Mouse (Mus musculus) spleen, postnatal 36 days (tissue): Measurements from ENCODE around the gene Chpf2.
A peak's percentile ranks its signal among the peaks of the same experiment; 100 is the strongest.
"Not testable (repeated sequence)": the region's sequence is repeated elsewhere in the genome, so short reads cannot be mapped to it uniquely, and the experiment has no call there.

Source experiments
- DNase-seq, 2 experiments: peaks; one replicate each; pipeline ENCODE4 v3.0.0; 2022; ENCODE audit warnings: low spot score in 2 of 2, mixed read lengths in 1 of 2

The Chpf2 gene

DNA sequence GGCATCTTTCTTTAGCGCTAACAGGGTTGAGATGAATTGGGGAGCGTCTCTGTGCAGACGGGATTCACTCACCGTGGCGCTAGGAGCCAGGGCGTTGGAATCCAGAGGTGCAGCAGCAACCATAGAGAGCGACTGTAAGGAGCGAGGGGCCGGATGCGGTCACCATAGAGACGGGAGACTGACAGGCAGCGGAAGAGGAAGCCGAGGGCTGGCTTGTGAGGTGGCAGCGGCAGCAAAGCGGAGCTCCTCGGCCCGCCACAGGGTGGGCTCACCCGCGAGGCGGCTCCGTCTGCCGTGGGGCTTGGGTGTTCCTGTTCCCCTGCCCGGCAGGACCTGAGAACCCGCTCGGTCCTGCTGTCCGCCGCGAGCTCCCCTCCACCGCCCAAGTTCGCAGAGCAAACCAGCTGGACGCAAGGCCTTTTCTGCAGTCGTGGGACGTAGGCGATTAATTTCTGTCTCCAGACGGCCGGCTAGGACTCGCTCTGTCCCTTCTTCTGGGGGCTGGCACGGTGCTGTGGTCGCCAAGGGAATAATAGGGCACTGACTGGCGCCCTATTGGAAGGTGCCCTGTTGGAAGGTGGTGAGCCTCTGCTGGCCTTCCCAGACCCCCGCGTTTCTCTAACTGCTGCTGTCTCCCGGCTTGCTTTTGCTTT, at the start of gene Chpf2:
TSS of gene Chpf2 (plus strand) at position 195 of the 653 bp plus-strand sequence.
- peak; percentile 82 to 85 for DNase-seq

DNA sequence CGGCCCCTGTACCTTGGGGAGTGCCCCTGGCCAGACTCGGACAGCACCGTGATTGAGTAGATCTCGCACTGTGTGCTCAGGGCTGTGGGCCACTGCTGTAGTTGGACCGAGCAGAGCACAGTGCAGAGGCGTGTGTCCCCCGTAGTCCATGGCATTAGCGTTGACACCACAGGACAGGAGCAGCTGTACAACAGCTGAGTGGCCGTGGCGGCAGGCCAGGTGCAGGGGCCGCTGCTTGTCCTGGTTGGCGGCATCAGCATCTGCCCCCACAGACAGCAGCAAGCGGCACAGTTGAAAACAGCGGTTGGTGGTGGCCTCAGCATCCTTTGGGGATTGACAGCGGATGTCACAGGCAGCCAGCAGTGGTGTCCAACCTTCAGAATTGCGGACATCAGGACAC, 48.9 kb upstream of the Chpf2 start:
- DNase-seq: no peak

DNA sequence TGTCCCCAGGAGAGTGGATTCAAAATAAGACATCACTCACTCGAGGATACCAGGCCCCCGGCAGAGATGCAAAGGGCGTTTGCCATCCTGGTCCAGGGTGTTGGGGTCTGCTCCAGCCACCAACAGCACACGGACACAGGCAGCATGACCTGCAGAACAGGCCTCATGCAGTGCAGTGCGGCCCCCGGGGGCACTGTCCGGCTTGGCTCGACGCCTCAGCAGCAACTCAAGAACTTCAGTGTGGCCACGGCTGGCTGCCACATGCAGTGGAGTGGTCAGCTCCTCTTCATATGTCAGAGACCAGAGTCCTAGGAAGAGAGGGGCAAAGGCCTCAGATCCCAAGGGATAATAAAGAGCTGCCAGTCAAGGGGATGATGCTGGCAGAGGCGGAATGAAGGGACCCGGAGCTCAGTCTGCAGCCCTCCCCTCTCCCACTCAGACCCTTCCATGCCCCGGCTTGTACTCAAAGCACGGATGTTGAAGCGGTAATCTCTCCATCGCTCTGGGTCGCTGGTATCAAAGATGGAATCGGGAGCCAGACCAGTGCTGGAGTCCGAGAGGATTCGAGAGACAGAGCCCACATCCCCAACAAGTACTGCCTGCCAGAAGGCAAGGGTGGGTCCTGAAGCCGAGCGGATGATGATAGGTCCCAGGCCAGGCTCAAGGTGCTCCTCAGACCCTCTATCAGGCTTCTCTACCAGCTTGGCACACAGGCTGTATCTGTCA, 46.8 kb upstream of the Chpf2 start:
- DNase-seq: no peak

DNA sequence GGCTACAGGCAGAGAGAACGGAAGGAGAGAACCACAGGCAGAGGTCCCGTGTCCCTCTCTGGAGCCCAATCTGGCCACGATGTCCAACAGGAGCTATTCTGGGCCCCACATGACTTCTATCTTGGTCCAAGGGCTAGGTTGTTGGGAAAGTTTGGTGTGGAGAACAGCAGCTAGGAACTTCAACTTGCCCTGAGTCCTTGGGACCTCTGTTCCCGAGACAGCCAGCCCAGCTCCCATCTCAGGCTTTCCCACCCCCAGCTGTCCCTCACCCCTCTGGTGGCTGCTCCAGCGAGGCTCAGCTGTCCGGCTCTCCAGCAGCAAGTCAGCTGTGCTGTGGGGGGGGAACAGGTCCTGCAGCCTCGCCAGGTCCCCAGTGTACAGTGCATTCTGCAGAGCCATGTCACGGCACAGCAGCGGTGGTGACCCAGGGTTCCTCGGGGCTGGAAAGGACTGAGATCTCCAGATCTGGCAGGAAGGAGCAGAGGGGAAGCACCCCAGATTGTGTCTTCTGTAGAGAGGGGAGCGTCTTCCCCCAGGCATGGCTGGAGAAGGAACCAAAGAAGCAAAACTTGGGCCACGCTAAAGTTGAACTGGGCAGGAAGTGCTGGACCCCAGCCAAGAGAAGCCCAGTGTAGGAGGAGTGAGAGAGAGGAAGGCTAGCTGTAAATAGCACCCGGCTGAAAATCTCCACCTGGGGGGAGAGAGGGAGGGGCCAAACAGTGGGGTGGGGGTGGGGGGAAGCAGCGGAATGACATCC, 46.0 kb upstream of the Chpf2 start, which contains the start of gene Asb10:
TSS of gene Asb10 (minus strand) at position 592 of the 757 bp plus-strand sequence.
- DNase-seq: peak; percentile 20 to 38

DNA sequence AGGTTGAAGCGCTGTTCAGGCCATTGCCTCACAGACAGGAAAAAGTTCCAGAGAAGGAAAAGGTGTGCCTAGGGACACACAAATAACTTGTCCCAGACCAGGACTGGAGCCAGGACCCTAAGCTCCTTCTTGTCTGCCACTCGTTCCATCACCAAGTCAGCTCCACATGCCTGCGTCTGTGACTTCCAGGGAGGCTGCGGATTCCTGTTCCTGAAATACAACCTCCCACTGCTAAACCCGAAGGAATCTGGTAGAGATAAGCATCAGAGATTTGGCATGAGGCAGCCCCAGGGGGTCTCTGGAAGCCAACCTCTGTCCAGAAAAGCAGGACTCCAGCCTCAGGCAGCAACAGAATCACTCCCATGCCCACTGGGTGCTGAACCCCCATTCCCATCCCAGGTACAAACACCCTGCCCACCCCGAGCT, 45.4 kb upstream of the Chpf2 start:
- DNase-seq: no peak

DNA sequence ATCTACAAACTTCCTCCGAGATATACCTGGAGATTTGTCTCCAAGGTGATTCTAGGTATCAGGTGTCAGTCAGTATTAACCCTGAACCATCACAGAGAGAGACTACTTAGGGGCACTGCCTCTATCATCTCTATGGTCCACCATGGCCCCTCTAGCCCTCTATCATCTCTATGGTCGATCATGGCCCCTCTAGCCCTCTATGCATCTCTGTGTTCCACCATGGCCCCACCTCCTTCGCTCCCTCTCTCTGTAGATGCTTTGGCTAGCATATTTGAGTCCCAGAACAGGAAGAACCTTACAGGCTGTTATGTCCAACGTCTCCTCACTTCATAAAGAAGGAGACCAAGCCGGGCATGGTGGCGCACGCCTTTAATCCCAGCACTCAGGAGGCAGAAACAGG, 43.9 kb upstream of the Chpf2 start:
- DNase-seq: no peak

DNA sequence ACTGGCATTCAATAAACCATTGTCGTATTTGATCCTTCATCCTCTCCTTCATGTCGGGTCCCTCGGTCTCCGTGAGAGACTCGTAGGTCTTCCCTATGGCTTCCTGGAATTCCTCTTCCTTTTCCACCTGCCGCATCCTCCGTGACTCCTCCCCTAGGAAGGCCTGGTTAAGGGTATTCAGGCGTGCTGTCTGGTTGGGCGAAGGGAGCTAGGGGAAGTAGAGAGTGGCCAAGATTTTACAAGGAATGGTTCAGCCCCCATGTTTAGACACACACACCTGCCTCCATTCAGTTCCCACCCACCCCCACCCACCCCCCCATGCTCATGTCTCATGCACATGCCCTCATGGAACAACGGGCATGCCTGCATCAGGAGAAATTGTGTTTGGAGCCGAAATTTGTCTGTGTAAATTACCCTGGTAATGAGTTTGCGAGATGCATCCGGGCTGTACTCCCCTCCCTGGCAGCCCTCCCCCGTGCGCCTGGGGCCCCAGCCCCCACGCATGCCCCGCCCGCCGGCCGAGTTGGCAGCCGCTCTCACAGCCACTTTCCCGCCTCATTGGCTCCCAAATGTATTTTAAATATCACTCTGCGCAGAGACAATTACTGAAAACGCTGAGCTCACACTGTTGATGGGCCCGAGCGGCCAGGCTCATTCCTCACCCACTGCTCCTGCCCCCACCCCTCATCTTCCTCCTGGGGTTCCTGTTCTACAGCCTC, 35.8 kb upstream of the Chpf2 start:
- no peak for DNase-seq

DNA sequence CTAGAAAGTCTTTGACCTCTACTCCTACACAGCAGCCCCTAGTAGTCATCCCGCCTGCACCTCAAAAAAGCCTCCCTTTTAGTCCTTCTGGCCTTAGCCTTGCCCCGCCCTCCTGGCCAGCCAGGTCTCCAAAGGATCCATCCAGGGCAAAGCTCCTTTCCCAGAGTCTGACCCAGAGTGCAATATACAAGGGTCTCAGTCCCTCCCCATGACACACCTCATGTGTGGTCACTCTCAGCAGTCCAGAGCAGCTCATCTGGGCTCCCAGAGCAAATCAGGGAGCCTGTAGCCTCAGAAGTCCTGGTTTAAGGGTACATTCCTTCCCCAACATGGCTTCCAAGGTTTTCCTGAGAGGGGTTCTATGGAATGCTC, 35.2 kb upstream of the Chpf2 start:
- DNase-seq: no peak

DNA sequence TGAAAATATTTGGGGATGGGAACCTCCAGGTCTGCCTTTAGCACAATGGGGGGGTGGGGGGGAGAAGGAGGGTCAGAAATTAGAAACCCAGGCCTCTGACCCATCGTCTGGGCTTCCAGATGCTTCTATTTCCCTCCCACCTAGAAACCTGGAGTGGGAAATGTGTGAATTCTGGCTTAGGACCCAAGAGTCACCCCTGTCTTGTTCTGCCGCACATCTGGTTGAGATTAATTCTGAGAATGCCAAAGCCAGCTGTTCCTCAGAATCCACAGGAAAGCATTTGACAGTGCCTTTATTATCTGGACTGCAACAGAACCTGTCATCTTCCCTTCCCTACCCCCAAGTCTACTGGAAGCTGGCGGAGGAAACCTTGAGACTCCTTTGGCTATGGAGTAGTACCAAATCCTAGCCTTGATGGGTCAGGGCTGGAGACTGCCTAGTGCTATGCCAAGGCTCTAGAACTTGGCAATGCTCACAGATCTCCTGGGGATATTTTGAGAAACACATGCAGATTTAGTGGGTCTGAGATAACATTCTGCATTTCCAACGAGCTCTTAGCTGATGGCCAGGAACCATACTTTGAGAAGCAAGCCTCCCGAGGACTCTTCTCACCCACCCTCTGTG, 32.8 kb upstream of the Chpf2 start:
- no peak for DNase-seq

DNA sequence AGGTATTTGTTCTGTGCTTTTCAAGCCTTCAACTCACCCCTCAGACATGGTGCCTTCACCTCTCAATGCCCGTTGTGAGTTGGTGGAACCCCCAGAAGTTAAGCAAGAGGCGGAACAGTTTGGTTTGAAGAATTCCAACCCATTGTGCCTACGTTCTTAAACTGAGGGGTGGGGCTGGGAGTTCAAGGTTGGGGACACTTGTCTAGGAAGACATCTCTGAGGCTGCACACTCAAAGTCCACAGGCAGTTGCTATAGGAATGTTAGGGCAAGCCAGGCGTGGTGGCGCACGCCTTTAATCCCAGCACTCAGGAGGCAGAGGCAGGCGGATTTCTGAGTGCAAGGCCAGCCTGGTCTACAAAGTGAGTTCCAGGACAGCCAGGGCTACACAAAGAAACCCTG, 31.2 kb upstream of the Chpf2 start:
- not testable (repeated sequence) for DNase-seq

DNA sequence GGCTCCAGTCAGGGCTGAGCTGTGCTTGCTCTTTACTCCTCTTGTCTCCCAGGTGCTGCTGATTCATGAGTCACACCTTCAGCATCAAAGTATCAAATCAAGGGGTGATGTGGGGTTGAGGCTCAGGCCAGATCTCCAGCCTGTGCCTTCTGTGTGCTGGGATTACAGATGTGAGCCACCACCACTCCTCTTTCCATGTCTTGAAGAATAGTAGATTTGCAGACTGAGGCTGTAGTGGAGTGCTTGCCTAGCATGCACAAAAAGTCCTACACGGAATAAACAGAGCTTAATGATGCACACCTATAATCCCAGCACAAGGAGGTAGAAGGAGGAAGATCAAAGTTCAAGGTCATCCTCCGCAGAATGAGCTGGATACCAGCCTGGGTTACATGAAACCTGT, 29.8 kb upstream of the Chpf2 start, which contains the start of gene 4931409K22Rik:
TSS of gene 4931409K22Rik (minus strand) at position 101 of the 400 bp plus-strand sequence.
- DNase-seq: no peak

DNA sequence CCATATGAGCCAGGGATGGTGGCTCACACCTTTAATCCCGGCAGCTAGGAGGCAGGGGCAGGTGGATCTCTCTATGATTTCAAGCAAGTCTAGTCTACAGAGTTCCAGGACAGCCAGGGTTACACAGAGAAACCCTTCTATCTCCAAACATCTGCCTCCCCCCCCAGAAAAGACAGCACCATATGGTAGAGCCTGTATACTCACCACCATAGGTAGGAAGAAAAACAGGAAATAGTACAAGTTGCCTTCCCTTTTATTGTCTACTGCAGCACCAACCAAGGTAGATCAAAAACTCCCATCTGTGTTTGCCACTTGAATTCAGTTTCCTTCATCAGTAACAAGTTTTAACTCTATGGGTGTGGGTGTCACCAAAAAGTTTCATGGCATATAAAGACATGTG, 10.6 kb upstream of the Chpf2 start:
- DNase-seq: no peak

DNA sequence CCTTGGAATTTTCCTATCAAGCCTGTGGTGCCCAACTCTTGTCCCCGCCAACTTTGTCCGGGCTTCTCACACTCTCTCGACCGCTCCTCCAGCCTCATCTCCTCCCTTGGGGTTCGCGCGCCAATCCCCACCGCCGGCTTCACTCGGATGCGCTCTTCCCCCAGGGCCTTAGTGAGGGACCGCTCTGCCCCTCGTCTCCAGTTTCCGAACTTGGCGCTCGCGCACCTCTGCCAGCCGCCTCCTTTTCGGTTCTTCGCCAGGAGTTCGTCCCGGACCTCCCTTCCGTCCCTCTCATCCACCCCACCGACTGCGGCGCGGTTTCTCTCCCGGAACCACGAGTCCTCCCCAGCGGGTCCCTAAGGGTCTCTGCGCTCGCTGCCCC, 9.7 kb upstream of the Chpf2 start:
- peak in 1 of 2 experiments; percentile 24 for DNase-seq

DNA sequence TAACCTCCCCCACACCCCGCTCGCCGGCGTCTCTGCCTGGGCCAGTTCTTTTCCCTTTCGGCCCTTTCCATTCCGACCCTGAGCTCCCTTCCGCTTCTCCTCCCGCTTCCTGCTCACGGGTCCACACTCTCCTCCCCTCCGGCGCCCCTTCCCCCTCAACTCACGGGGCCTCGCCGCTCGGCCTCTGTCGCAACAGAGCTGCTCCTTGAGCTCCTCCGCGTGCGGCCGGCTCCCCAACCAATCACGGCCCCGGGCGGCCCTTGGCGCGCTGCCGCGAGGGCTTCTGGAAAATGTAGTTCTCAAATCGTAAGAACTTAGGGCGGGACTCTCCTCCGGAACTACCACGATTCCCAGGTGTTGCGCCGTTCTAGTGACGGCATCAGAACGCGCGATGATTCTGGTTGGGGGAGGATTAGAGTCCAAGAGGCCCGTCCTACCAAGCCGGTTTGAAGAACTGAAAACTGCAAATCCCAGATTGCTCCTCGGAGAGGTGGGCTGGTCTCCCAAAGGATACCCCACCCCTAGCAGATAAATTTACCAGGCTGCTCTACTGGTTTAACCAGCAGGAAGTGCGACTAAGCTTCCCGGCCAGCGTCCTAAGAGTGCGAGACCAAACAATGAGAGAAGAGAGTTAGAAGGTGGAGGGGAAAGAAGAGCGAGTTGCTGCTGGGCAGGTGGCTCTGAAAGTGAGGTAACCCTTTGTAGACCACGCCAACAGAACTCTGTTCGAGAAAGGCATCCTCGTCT, 9.2 kb upstream of the Chpf2 start, which contains the start of gene Abcf2:
TSS of gene Abcf2 (minus strand) at position 285 of the 747 bp plus-strand sequence.
- peak; percentile 99 for DNase-seq

DNA sequence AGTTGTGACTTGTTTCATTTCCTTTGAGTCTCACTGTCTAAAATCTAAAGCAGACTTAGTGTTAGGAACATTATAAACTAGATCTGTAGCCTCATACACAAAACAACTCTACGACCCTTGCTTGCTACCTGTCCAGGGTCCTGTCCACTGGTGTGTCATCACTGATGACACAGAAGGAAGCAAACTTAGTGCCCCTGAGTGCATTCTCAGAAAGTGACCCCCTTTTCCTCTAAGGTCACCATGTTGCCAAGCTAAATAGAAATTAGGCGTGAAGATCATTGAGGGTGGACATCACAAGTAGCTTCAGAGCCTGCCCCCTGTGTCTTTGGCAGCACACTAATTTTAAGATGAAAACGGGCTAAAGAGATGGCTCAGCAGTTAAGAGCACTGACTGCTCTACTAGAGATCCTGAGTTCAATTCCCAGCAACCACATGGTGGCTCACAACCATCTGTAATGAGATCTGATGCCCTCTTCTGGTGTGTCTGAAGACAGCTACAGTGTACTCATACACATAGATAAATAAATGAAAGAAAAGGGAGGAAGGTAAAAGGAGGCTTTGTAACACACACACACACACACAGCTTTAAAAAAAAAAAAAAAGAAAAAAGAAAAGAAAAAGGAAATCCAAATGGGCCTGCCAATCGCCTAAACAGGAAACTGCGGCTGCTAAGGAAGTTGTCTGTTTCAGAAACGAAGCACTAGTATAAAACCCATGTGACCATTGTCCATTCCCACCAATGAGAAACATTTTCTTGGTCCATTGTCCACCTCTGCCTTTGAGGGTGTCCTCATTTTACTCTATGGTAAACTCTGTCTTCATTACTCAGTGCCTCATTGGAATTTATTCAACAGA, 8.2 kb upstream of the Chpf2 start:
- no peak for DNase-seq

DNA sequence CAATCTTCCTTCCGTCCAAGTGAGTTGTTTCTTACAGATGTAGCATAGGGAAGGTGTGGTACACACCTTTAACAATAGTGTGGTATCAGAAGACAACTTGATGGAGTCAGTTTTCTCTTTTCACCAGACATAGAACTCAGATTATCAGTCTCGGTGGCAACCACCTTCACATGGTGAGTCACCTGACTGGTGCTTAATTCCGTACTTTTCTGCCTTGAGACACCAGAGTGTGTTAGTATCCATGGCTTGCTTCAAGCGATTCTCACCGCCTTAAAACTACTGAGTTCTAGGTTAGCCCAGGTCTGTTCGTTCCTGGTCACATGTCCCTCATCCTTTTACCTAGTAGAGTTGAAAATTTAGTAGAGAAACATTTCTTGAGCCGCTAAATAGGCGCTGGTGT, 435 bp upstream of the Chpf2 start:
- no peak for DNase-seq

DNA sequence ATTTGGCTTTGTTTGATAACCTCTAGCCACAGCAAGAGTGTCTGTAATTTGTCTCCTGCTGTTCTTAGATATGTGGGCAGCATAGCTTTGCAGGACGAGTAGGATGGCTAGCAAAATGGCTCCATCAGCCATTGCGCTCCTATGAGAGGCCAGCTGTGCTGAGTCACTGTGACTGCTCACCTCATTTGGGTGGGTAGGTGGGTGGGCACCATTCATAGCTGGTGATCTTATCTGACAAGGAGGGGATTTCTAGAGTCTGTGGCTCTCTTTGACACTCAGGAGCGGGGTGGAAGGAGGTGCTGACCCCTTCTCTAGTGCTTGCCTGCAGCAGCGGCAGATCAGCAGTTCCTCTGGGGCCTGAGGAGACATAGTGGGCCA, 648 bp downstream of the Chpf2 start:
- no peak for DNase-seq

DNA sequence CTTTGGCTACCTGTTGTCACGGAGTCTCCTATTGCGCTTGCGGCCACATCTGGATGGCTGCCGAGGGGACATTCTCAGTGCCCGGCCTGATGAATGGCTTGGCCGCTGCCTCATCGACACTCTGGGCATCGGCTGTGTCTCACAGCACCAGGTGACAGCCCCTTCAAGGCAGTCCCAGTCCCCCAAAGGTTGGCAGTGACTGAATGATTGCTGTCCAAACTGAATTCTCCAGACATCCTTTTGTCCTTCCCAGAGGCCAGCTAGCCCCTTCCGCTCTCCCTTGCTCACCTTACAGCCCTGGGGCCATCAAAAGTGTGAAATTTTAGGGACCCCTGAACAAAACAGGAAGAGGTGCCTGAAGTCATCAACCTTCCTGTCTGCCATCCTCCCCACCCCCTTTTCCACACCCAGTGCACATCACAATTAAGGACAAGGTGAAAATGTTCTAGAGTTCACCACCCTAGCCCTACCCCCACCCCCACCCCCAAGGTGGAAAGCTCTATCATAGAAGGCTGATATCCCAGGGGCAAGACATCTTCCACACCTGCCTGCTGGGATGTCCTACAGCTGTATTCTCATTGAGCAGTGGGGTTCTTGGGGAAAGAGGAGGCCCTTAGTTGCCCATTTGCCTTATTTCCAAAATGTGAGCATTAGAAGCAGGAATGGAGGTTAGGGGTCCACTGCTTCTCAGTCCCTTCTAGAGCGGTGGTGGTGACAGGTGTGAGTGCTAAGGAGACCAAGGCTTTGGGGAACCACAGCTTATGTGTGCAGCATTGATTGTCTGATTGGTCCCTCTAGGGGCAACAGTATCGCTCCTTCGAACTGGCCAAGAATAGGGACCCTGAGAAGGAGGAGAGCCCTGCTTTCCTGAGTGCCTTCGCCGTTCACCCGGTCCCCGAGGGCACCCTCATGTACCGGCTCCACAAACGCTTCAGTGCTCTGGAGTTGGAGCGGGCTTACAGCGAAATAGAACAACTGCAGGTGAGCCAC, 3.3 kb downstream of the Chpf2 start:
- no peak for DNase-seq
